Mouse (Mus musculus): ENCODE measurements around the gene Irf2bp1. TPM values are rescaled to one million over a fixed set of nuclear protein-coding genes. Genes with fewer than 3 reads are reported as not detected.
A peak's percentile ranks its signal among the peaks of the same experiment; 100 is the strongest.

Gene Irf2bp1
- polyA plus RNA-seq, 1 experiment from 2014 or later = 11.7 TPM

GRCm38 (mm10) chr7:18992294-18992675, 11.6 kb upstream of the Irf2bp1 start:
- Histone ChIP-seq H3K4me3 (ENCODE audit: low read depth, low read length) (peak overlapping the region; percentile 37), H3K27ac (ENCODE audit: low read length) (no peak overlapping the region), H3K27me3 (replicated peaks; ENCODE audit: insufficient read depth, low read length) (0 out of 2 replicates have a peak, but pooled peaks cover 4% of the 10 kb centered on the region), H3K9ac (replicated peaks; ENCODE audit: low read depth) (no peak overlapping the region), H3K4me2 (replicated peaks; ENCODE audit: low read depth, low read length) (peak overlapping the region; percentile 67), H3K36me3 (ENCODE audit: insufficient read depth, low read length) (no peaks in the 10 kb centered on the region), H3K9me3 (ENCODE audit: low read length) (no peaks in the 10 kb centered on the region), H3K4me1 (ENCODE audit: insufficient read depth, low read depth, low read length) (peaks cover 12% of the 10 kb centered on the region)
- 2% methylated on average over 26 of the region's 31 CpGs for WGBS
- no peak for TF ChIP-seq CTCF (IDR thresholded peaks at IDR 0.05)
- no peak for TF ChIP-seq EP300 (IDR thresholded peaks at IDR 0.05)
- DNase-seq (ENCODE audit: low spot score) (no peak), ATAC-seq (no peak)

- peaks cover 12% of the 10 kb centered on the region for H3K4me1 ChIP-seq (ENCODE audit: insufficient read depth, low read depth, low read length)
- no peak overlapping the region for H3K27ac ChIP-seq (ENCODE audit: low read length)
- H3K9ac ChIP-seq (replicated peaks; ENCODE audit: low read depth) = no peak overlapping the region
- 0 out of 2 replicates have a peak, but pooled peaks cover 4% of the 10 kb centered on the region for H3K27me3 ChIP-seq (replicated peaks; ENCODE audit: insufficient read depth, low read length)
- H3K4me3 ChIP-seq (ENCODE audit: low read depth, low read length) = no peak overlapping the region
- ATAC-seq (no peak), DNase-seq (ENCODE audit: low spot score) (no peak)
- H3K36me3 ChIP-seq (ENCODE audit: insufficient read depth, low read length) = no peaks in the 10 kb centered on the region
- no peak for TF ChIP-seq CTCF (IDR thresholded peaks at IDR 0.05)
- no peak for TF ChIP-seq EP300 (IDR thresholded peaks at IDR 0.05)
- no peak overlapping the region for H3K4me2 ChIP-seq (replicated peaks; ENCODE audit: low read depth, low read length)
- no peaks in the 10 kb centered on the region for H3K9me3 ChIP-seq (ENCODE audit: low read length)
- WGBS = 90% methylated on average over 5 of the region's 5 CpGs
These were observed 10.8 kb upstream of the Irf2bp1 start for GRCm38 (mm10) chr7:18993036-18993435.

GRCm38 (mm10) chr7:18998835-18999234, 5.0 kb upstream of the Irf2bp1 start:
- Histone ChIP-seq H3K4me1 (ENCODE audit: insufficient read depth, low read depth, low read length) (peaks cover 8% of the 10 kb centered on the region; the same call in 1 of the 2 replicates), H3K4me3 (ENCODE audit: low read depth, low read length) (no peak overlapping the region), H3K4me2 (replicated peaks; ENCODE audit: low read depth, low read length) (no peak overlapping the region), H3K9me3 (ENCODE audit: low read length) (no peaks in the 10 kb centered on the region), H3K27me3 (replicated peaks; ENCODE audit: insufficient read depth, low read length) (no peaks in the 10 kb centered on the region), H3K36me3 (ENCODE audit: insufficient read depth, low read length) (no peaks in the 10 kb centered on the region), H3K9ac (replicated peaks; ENCODE audit: low read depth) (no peak overlapping the region), H3K27ac (ENCODE audit: low read length) (no peak overlapping the region)
- TF ChIP-seq EP300 (IDR thresholded peaks at IDR 0.05) (no peak), CTCF (IDR thresholded peaks at IDR 0.05) (peak; percentile 43; the same call in 1 of the 2 replicates)
- WGBS = 40% methylated on average over 9 of the region's 9 CpGs
- DNase-seq (ENCODE audit: low spot score) (no peak), ATAC-seq (no peak)

- Histone ChIP-seq H3K27ac (ENCODE audit: low read length) (peak overlapping the region; percentile 86; the same call in 1 of the 2 replicates), H3K27me3 (replicated peaks; ENCODE audit: insufficient read depth, low read length) (no peaks in the 10 kb centered on the region), H3K36me3 (ENCODE audit: insufficient read depth, low read length) (no peaks in the 10 kb centered on the region), H3K9ac (replicated peaks; ENCODE audit: low read depth) (no peak overlapping the region), H3K9me3 (ENCODE audit: low read length) (no peaks in the 10 kb centered on the region), H3K4me1 (ENCODE audit: insufficient read depth, low read depth, low read length) (peaks cover 19% of the 10 kb centered on the region), H3K4me2 (replicated peaks; ENCODE audit: low read depth, low read length) (peak overlapping the region; percentile 54), H3K4me3 (ENCODE audit: low read depth, low read length) (peak overlapping the region; percentile 24)
- DNase-seq (ENCODE audit: low spot score) (no peak), ATAC-seq (no peak)
- TF ChIP-seq CTCF (IDR thresholded peaks at IDR 0.05) = no peak
- TF ChIP-seq EP300 (IDR thresholded peaks at IDR 0.05) = no peak
- 52% methylated on average over 10 of the region's 10 CpGs for WGBS
These were observed 3.4 kb upstream of the Irf2bp1 start for GRCm38 (mm10) chr7:19000421-19000820.

- peak; percentile 66 for DNase-seq (ENCODE audit: low spot score)
- peak overlapping the region; percentile 24; the same call in 1 of the 2 replicates for H3K4me3 ChIP-seq (ENCODE audit: low read depth, low read length)
- no peaks in the 10 kb centered on the region for H3K27me3 ChIP-seq (replicated peaks; ENCODE audit: insufficient read depth, low read length)
- H3K4me1 ChIP-seq (ENCODE audit: insufficient read depth, low read depth, low read length) = peaks cover 27% of the 10 kb centered on the region
- H3K9ac ChIP-seq (replicated peaks; ENCODE audit: low read depth) = no peak overlapping the region
- no peaks in the 10 kb centered on the region for H3K9me3 ChIP-seq (ENCODE audit: low read length)
- H3K4me2 ChIP-seq (replicated peaks; ENCODE audit: low read depth, low read length) = peak overlapping the region; percentile 54
- WGBS = 40% methylated on average over 15 of the region's 18 CpGs
- H3K27ac ChIP-seq (ENCODE audit: low read length) = peak overlapping the region; percentile 86
- peak; percentile 14; the same call in 1 of the 2 replicates for ATAC-seq
- TF ChIP-seq EP300 (IDR thresholded peaks at IDR 0.05) = no peak
- TF ChIP-seq CTCF (IDR thresholded peaks at IDR 0.05) = no peak
- no peaks in the 10 kb centered on the region for H3K36me3 ChIP-seq (ENCODE audit: insufficient read depth, low read length)
These were observed 2.6 kb upstream of the Irf2bp1 start for GRCm38 (mm10) chr7:19001066-19001806.

- Histone ChIP-seq H3K27ac (ENCODE audit: low read length) (peak overlapping the region; percentile 86), H3K4me3 (ENCODE audit: low read depth, low read length) (no peak overlapping the region), H3K9me3 (ENCODE audit: low read length) (no peaks in the 10 kb centered on the region), H3K4me1 (ENCODE audit: insufficient read depth, low read depth, low read length) (peaks cover 28% of the 10 kb centered on the region), H3K27me3 (replicated peaks; ENCODE audit: insufficient read depth, low read length) (no peaks in the 10 kb centered on the region), H3K36me3 (ENCODE audit: insufficient read depth, low read length) (no peaks in the 10 kb centered on the region), H3K9ac (replicated peaks; ENCODE audit: low read depth) (no peak overlapping the region), H3K4me2 (replicated peaks; ENCODE audit: low read depth, low read length) (no peak overlapping the region; the same call in 1 of the 2 replicates)
- TF ChIP-seq EP300 (IDR thresholded peaks at IDR 0.05) = no peak
- TF ChIP-seq CTCF (IDR thresholded peaks at IDR 0.05) = no peak
- ATAC-seq (no peak), DNase-seq (ENCODE audit: low spot score) (no peak)
- WGBS = 63% methylated on average over 3 of the region's 3 CpGs
These were observed 2.1 kb upstream of the Irf2bp1 start for GRCm38 (mm10) chr7:19001807-19002085.
